Mouse (Mus musculus) C2C12 (cell line): ENCODE results near the gene Tmem39a. TPM values are rescaled to one million over a fixed set of nuclear protein-coding genes. Genes with fewer than 3 reads are reported as not detected.

Experiments
- H3K27me3 ChIP-seq: one replicate; pipeline ENCODE4 v1.6.1; 2011; ENCODE audit not compliant: control insufficient read depth, insufficient read depth, insufficient read length
- H3K36me3 ChIP-seq: one replicate; pipeline ENCODE4 v1.6.1; 2011; ENCODE audit not compliant: control insufficient read depth, insufficient read depth
- H3K4me3 ChIP-seq: one replicate; pipeline ENCODE4 v1.5.1; 2011; ENCODE audit warnings: mild to moderate bottlenecking, control low read depth; ENCODE audit not compliant: poor library complexity, insufficient read depth, severe bottlenecking
- H3K79me2 ChIP-seq: one replicate; pipeline ENCODE4 v1.6.1; 2011; ENCODE audit not compliant: control insufficient read depth, insufficient read depth
- H3K79me3 ChIP-seq: one replicate; pipeline ENCODE4 v1.6.1; 2011; ENCODE audit warnings: low read depth, control low read depth
- H3ac ChIP-seq: one replicate; pipeline ENCODE3; 2011; ENCODE audit warnings: low read depth; ENCODE audit not compliant: control insufficient read depth, insufficient read length
- CEBPB ChIP-seq: IDR thresholded peaks from one replicate; pipeline ENCODE4 v1.6.1; 2011; ENCODE audit warnings: low read depth, mild to moderate bottlenecking, control low read depth, moderate library complexity
- CTCF ChIP-seq: IDR thresholded peaks from one replicate; pipeline ENCODE4 v1.5.1; 2011; ENCODE audit not compliant: control insufficient read depth, insufficient read depth, insufficient read length
- FOSL1 ChIP-seq: IDR thresholded peaks from one replicate; pipeline ENCODE4 v1.8.0; 2011; ENCODE audit warnings: mild to moderate bottlenecking, low read length; ENCODE audit not compliant: poor library complexity, insufficient read depth, severe bottlenecking
- MAX ChIP-seq: IDR thresholded peaks from one replicate; pipeline ENCODE4 v1.6.1; 2011; ENCODE audit warnings: mild to moderate bottlenecking, control low read depth
- MYOD1 ChIP-seq: IDR thresholded peaks from one replicate; pipeline ENCODE4 v1.6.1; 2011; ENCODE audit warnings: low read depth; ENCODE audit not compliant: control insufficient read depth, insufficient read length
- MYOG ChIP-seq: IDR thresholded peaks from one replicate; pipeline ENCODE4 v1.6.1; 2011; ENCODE audit not compliant: control insufficient read depth, insufficient read length; ENCODE audit errors: extremely low read depth
- USF1 ChIP-seq: IDR thresholded peaks from one replicate; pipeline ENCODE4 v1.6.1; 2011; ENCODE audit warnings: low read depth, mild to moderate bottlenecking, control low read depth, moderate library complexity
- polyA plus RNA-seq: library from polyadenylated mRNA; unstranded; fragments of >200 nt; fragmentation: generic; extraction: Trizol; gene quantifications from one replicate; pipeline ENCODE4 v1.2.1, GENCODE M21; 2012; ENCODE audit warnings: missing spikeins

Gene Tmem39a
- polyA plus RNA-seq, 1 experiment = 56.9 TPM

- Histone ChIP-seq H3ac (peak overlapping the region; percentile 84), H3K79me2 (peaks cover 49% of the 10 kb centered on the region), H3K27me3 (peaks cover 3% of the 10 kb centered on the region), H3K4me3 (peak overlapping the region; percentile 76), H3K79me3 (peaks cover 34% of the 10 kb centered on the region), H3K36me3 (peaks cover 13% of the 10 kb centered on the region)
- TF ChIP-seq USF1 = no peak
- TF ChIP-seq FOSL1 = no peak
Measured at GRCm38 (mm10) chr16:38562131-38562967, 3.9 kb downstream of the Tmem39a start.

- TF ChIP-seq MAX = no peak
- no peak for TF ChIP-seq USF1
- TF ChIP-seq MYOD1 = no peak
- no peak for TF ChIP-seq FOSL1
- TF ChIP-seq CEBPB = no peak
- Histone ChIP-seq H3K79me3 (peaks cover 39% of the 10 kb centered on the region), H3K79me2 (peaks cover 55% of the 10 kb centered on the region), H3ac (peak overlapping the region; percentile 84), H3K27me3 (peaks cover 3% of the 10 kb centered on the region), H3K36me3 (peaks cover 13% of the 10 kb centered on the region), H3K4me3 (peak overlapping the region; percentile 76)
Measured at GRCm38 (mm10) chr16:38562968-38563327, 4.5 kb downstream of the Tmem39a start.

- no peak overlapping the region for H3ac ChIP-seq
- H3K4me3 ChIP-seq = peak overlapping the region; percentile 76
- peaks cover 3% of the 10 kb centered on the region for H3K27me3 ChIP-seq
- no peak for TF ChIP-seq USF1
- TF ChIP-seq MYOD1 = no peak
- no peak for TF ChIP-seq CTCF
- TF ChIP-seq MAX = no peak
- no peak for TF ChIP-seq CEBPB
- TF ChIP-seq FOSL1 = no peak
- TF ChIP-seq MYOG = no peak
- peaks cover 42% of the 10 kb centered on the region for H3K79me3 ChIP-seq
- H3K36me3 ChIP-seq = peaks cover 14% of the 10 kb centered on the region
- H3K79me2 ChIP-seq = peaks cover 60% of the 10 kb centered on the region
Measured at GRCm38 (mm10) chr16:38563516-38563915, 5.0 kb downstream of the Tmem39a start.

GRCm38 (mm10) chr16:38568192-38568591 is 9.7 kb downstream of the Tmem39a start:
- H3K4me3 ChIP-seq = no peak overlapping the region
- no peaks in the 10 kb centered on the region for H3K27me3 ChIP-seq
- H3K79me2 ChIP-seq = peaks cover 80% of the 10 kb centered on the region
- peaks cover 42% of the 10 kb centered on the region for H3K36me3 ChIP-seq
- no peak overlapping the region for H3ac ChIP-seq
- TF ChIP-seq MYOD1 = peak; percentile 28
- no peak for TF ChIP-seq USF1
- no peak for TF ChIP-seq MYOG
- peaks cover 51% of the 10 kb centered on the region for H3K79me3 ChIP-seq

GRCm38 (mm10) chr16:38571481-38571880 is 13.0 kb downstream of the Tmem39a start:
- no peak for TF ChIP-seq MAX
- TF ChIP-seq CTCF = no peak
- no peak for TF ChIP-seq FOSL1
- TF ChIP-seq MYOG = no peak
- TF ChIP-seq CEBPB = no peak
- TF ChIP-seq USF1 = no peak
- TF ChIP-seq MYOD1 = no peak
- Histone ChIP-seq H3K27me3 (no peaks in the 10 kb centered on the region), H3K79me3 (peaks cover 26% of the 10 kb centered on the region), H3K4me3 (no peak overlapping the region), H3K36me3 (peaks cover 49% of the 10 kb centered on the region), H3ac (no peak overlapping the region), H3K79me2 (peaks cover 47% of the 10 kb centered on the region)

GRCm38 (mm10) chr16:38584761-38585160 is 26.3 kb downstream of the Tmem39a start:
- H3K79me2 ChIP-seq = no peaks in the 10 kb centered on the region
- no peak overlapping the region for H3ac ChIP-seq
- TF ChIP-seq MYOD1 (no peak), MAX (no peak), USF1 (no peak)
- H3K79me3 ChIP-seq = no peaks in the 10 kb centered on the region
- H3K4me3 ChIP-seq = no peak overlapping the region
- H3K36me3 ChIP-seq = peaks cover 83% of the 10 kb centered on the region
- no peaks in the 10 kb centered on the region for H3K27me3 ChIP-seq
